Mouse (Mus musculus) CH12.LX (cell line): ENCODE measurements around the gene Krtap3-3.
"Not testable (repeated sequence)": the region's sequence is repeated elsewhere in the genome, so short reads cannot be mapped to it uniquely, and the experiment has no call there.

Experiments
- CTCF ChIP-seq, 2 experiments: IDR thresholded peaks in 1 of 2; conservative IDR thresholded peaks in 1 of 2; 2 replicates each; pipeline ENCODE4 v1.5.1; 2011 to 2012; ENCODE audit warnings: low read depth in 2 of 2, low read length in 2 of 2, improper control_type of control experiment in 1 of 2, inconsistent platforms in 1 of 2, mild to moderate bottlenecking in 1 of 2, moderate library complexity in 1 of 2
- KAT2A ChIP-seq: IDR thresholded peaks from 2 replicates; pipeline ENCODE4 v1.6.1; 2012; ENCODE audit warnings: low read length, improper control_type of control experiment, inconsistent platforms; ENCODE audit not compliant: insufficient replicate concordance
- MXI1 ChIP-seq: IDR thresholded peaks from 2 replicates; pipeline ENCODE4 v1.6.1; 2011; ENCODE audit warnings: mild to moderate bottlenecking, low read depth, low read length, improper control_type of control experiment
- POLR2A ChIP-seq: IDR thresholded peaks from 2 replicates; pipeline ENCODE4 v1.6.1; 2011; ENCODE audit warnings: low read depth, mild to moderate bottlenecking, improper control_type of control experiment, low read length

- TF ChIP-seq CTCF (conservative IDR thresholded peaks at IDR 0.05 in 1 of 2, IDR thresholded peaks at IDR 0.05 in 1 of 2; ENCODE audit: low read depth in 2 of 2, low read length in 2 of 2); POLR2A; KAT2A; MXI1: not testable (repeated sequence)
Observed at GRCm38 (mm10) chr11:99597742-99598141, 47.1 kb upstream of the Krtap3-3 start, which contains the start of gene Krtap9-3.
